Mouse (Mus musculus) C2C12 (cell line): ENCODE measurements around the gene Man2b1.

Source experiments
- CEBPB ChIP-seq: IDR thresholded peaks from one replicate; pipeline ENCODE4 v1.6.1; 2011; ENCODE audit warnings: low read depth, mild to moderate bottlenecking, control low read depth, moderate library complexity
- CTCF ChIP-seq: IDR thresholded peaks from one replicate; pipeline ENCODE4 v1.5.1; 2011; ENCODE audit not compliant: control insufficient read depth, insufficient read depth, insufficient read length
- FOSL1 ChIP-seq: IDR thresholded peaks from one replicate; pipeline ENCODE4 v1.8.0; 2011; ENCODE audit warnings: mild to moderate bottlenecking, low read length; ENCODE audit not compliant: poor library complexity, insufficient read depth, severe bottlenecking
- MAX ChIP-seq: IDR thresholded peaks from one replicate; pipeline ENCODE4 v1.6.1; 2011; ENCODE audit warnings: mild to moderate bottlenecking, control low read depth
- MYOD1 ChIP-seq: IDR thresholded peaks from one replicate; pipeline ENCODE4 v1.6.1; 2011; ENCODE audit warnings: low read depth; ENCODE audit not compliant: control insufficient read depth, insufficient read length
- USF1 ChIP-seq: IDR thresholded peaks from one replicate; pipeline ENCODE4 v1.6.1; 2011; ENCODE audit warnings: low read depth, mild to moderate bottlenecking, control low read depth, moderate library complexity

DNA sequence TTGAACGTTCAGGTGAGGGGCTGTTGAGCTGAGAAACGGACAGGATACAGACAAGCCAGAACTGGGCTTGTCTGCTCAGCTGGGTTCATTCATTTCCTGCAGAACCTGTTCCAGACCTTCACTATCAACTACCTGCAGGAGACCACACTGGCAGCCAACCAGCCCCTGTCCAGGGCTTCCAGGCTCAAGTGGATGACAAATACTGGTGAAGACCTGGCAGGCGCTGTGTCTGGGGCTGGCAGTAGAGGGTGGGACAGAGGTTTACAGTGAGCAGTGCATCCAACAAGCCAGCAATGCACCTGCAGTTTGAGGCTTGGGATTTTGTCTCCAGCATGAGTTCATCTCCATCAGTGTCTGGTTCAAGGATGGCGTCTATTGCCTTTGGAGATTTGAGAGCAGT lies 13.8 kb downstream of the Man2b1 start:
- TF ChIP-seq MAX (no peak), CTCF (no peak), MYOD1 (no peak), USF1 (no peak), FOSL1 (no peak), CEBPB (no peak)
